Mouse (Mus musculus) hindbrain, embryonic 11.5 days (tissue): Measurements from ENCODE around the gene Cblb. TPM values are rescaled to one million over a fixed set of nuclear protein-coding genes. Genes with fewer than 3 reads are reported as not detected.

Experiments
- ATAC-seq: fragments of 200-750 bp; cut with Nextera tagmentation; 2 replicates; pipeline ENCODE4 v1.8.0; 2017; ENCODE audit warnings: mild to moderate bottlenecking, moderate TSS enrichment, moderate library complexity; ENCODE audit not compliant: low FRiP score
- DNase-seq: peaks from one replicate; pipeline ENCODE4 v3.0.0-alpha.2; 2015; ENCODE audit warnings: low spot score
- H3K27ac ChIP-seq: fragments of 300-500 bp; sonication (generic); 2 replicates; pipeline ENCODE4 v1.5.1; 2014; ENCODE audit warnings: mild to moderate bottlenecking, low read depth, low read length
- H3K27me3 ChIP-seq: fragments of 300-500 bp; sonication (generic); 2 replicates; pipeline ENCODE4 v1.6.1; 2014; ENCODE audit warnings: mild to moderate bottlenecking, low read length, moderate library complexity, mixed read lengths; ENCODE audit not compliant: control insufficient read depth, insufficient read depth
- H3K36me3 ChIP-seq: fragments of 300-500 bp; sonication (generic); 2 replicates; pipeline ENCODE4 v1.6.1; 2014; ENCODE audit warnings: mild to moderate bottlenecking, low read length, moderate library complexity, mixed read lengths; ENCODE audit not compliant: control insufficient read depth, insufficient read depth
- H3K4me1 ChIP-seq: fragments of 300-500 bp; sonication (generic); replicated peaks from 2 replicates; pipeline ENCODE4 v1.6.1; 2014; ENCODE audit warnings: low read length, mixed read lengths; ENCODE audit not compliant: control insufficient read depth, insufficient read depth
- H3K4me2 ChIP-seq: fragments of 300-500 bp; sonication (generic); replicated peaks from 2 replicates; pipeline ENCODE4 v1.6.1; 2014; ENCODE audit warnings: mild to moderate bottlenecking, low read depth, low read length
- H3K4me3 ChIP-seq: fragments of 300-500 bp; sonication (generic); 2 replicates; pipeline ENCODE4 v1.5.1; 2014; ENCODE audit warnings: low read depth, low read length
- H3K9ac ChIP-seq: fragments of 300-500 bp; sonication (generic); 2 replicates; pipeline ENCODE4 v1.6.1; 2014; ENCODE audit warnings: low read depth, low read length
- H3K9me3 ChIP-seq: fragments of 300-500 bp; sonication (generic); 2 replicates; pipeline ENCODE4 v1.6.1; 2016; ENCODE audit warnings: low read length; ENCODE audit not compliant: control insufficient read depth
- WGBS: fragments of 180-500 bp; shearing (Covaris S2); extraction: QIAGEN DNeasy Blood & Tissue Kit; methylation state at CpG from one replicate; pipeline ENCODE4 v1.1.7; 2014; 5-methylcytosine and 5-hydroxymethylcytosine counted together
- polyA plus RNA-seq: library from polyadenylated mRNA; unstranded; fragments of >200 nt; fragmentation: Nextera tagmentation; extraction: Ambion mirVana; gene quantifications from 2 replicates; pipeline ENCODE4 v1.2.1, GENCODE M21; 2014

The Cblb gene
- polyA plus RNA-seq, 1 experiment from 2014 or later, result 54.6 TPM

- Histone ChIP-seq H3K9me3 (no peaks in the 10 kb centered on the region), H3K9ac (no peak overlapping the region), H3K4me3 (no peak overlapping the region), H3K27ac (no peak overlapping the region), H3K4me1 (no peaks in the 10 kb centered on the region), H3K36me3 (no peaks in the 10 kb centered on the region), H3K27me3 (no peaks in the 10 kb centered on the region), H3K4me2 (no peak overlapping the region)
- DNase-seq (no peak), ATAC-seq (no peak)
- WGBS, result 85% methylated on average over 2 of the region's 2 CpGs
Measured at GRCm38 (mm10) chr16:52008471-52008870, 22.6 kb upstream of the Cblb start.

- H3K4me3 ChIP-seq, result no peak overlapping the region
- no peak for ATAC-seq
- 93% methylated on average over 6 of the region's 6 CpGs for WGBS
- no peak for DNase-seq
- no peaks in the 10 kb centered on the region for H3K36me3 ChIP-seq
- no peaks in the 10 kb centered on the region for H3K27me3 ChIP-seq
- no peaks in the 10 kb centered on the region for H3K9me3 ChIP-seq
- no peak overlapping the region for H3K9ac ChIP-seq
- H3K4me2 ChIP-seq, result no peak overlapping the region
- no peak overlapping the region for H3K27ac ChIP-seq
- H3K4me1 ChIP-seq, result no peaks in the 10 kb centered on the region
Measured at GRCm38 (mm10) chr16:52009421-52009820, 21.6 kb upstream of the Cblb start.

- no peaks in the 10 kb centered on the region for H3K36me3 ChIP-seq
- no peaks in the 10 kb centered on the region for H3K4me1 ChIP-seq
- no peak overlapping the region for H3K4me3 ChIP-seq
- H3K4me2 ChIP-seq, result no peak overlapping the region
- no peaks in the 10 kb centered on the region for H3K27me3 ChIP-seq
- H3K9ac ChIP-seq, result no peak overlapping the region
- no peaks in the 10 kb centered on the region for H3K9me3 ChIP-seq
- 89% methylated on average over 3 of the region's 3 CpGs for WGBS
- H3K27ac ChIP-seq, result no peak overlapping the region
- no peak for DNase-seq
- no peak for ATAC-seq
Measured at GRCm38 (mm10) chr16:52012984-52013383, 18.0 kb upstream of the Cblb start.

DNA sequence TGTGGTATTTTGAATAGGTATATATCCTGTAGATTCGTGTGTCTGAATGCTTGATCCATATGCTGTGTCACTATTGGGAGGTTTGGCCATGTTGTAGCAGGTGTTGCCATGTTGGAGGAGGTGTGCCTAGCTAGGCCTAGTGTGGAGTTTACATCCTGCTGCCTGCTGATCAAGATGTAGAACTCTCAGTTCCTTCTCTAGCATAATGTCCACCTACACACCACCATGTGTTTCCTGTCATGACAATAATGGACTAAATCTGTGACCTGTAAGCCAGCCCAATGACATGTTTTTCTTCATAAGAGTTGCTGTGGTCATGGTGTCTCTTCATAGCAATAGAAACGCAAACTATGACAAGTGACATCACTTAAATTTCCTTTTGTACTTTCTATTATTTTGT, 17.2 kb upstream of the Cblb start:
- Histone ChIP-seq H3K4me1 (no peaks in the 10 kb centered on the region), H3K27me3 (no peaks in the 10 kb centered on the region), H3K4me3 (no peak overlapping the region), H3K27ac (no peak overlapping the region), H3K9me3 (no peaks in the 10 kb centered on the region), H3K36me3 (no peaks in the 10 kb centered on the region), H3K9ac (no peak overlapping the region), H3K4me2 (no peak overlapping the region)
- no peak for ATAC-seq
- no peak for DNase-seq
- 76% methylated on average over 2 of the region's 2 CpGs for WGBS

- Histone ChIP-seq H3K27ac (no peak overlapping the region), H3K9me3 (no peaks in the 10 kb centered on the region), H3K4me1 (no peaks in the 10 kb centered on the region), H3K27me3 (no peaks in the 10 kb centered on the region), H3K9ac (no peak overlapping the region), H3K4me2 (no peak overlapping the region), H3K4me3 (no peak overlapping the region), H3K36me3 (no peaks in the 10 kb centered on the region)
- DNase-seq (no peak), ATAC-seq (no peak)
- 80% methylated on average over 5 of the region's 5 CpGs for WGBS
Measured at GRCm38 (mm10) chr16:52023417-52023816, 7.6 kb upstream of the Cblb start.

- no peaks in the 10 kb centered on the region for H3K27me3 ChIP-seq
Measured at GRCm38 (mm10) chr16:52027326-52027725, 3.7 kb upstream of the Cblb start.

GRCm38 (mm10) chr16:52029001-52029400, 2.0 kb upstream of the Cblb start:
- no peak overlapping the region for H3K4me3 ChIP-seq
- no peaks in the 10 kb centered on the region for H3K4me1 ChIP-seq
- H3K9me3 ChIP-seq, result no peaks in the 10 kb centered on the region
- H3K36me3 ChIP-seq, result no peaks in the 10 kb centered on the region
- WGBS, result 87% methylated on average over 3 of the region's 3 CpGs
- ATAC-seq (no peak), DNase-seq (no peak)
- H3K4me2 ChIP-seq, result no peak overlapping the region
- no peak overlapping the region for H3K9ac ChIP-seq
- no peaks in the 10 kb centered on the region for H3K27me3 ChIP-seq
- H3K27ac ChIP-seq, result no peak overlapping the region

More at GRCm38 (mm10) chr16:52027326-52027725, 3.7 kb upstream of the Cblb start:
- no peak overlapping the region for H3K27ac ChIP-seq
- ATAC-seq, result no peak
- no peak overlapping the region for H3K4me2 ChIP-seq
- DNase-seq, result no peak
- H3K4me3 ChIP-seq, result no peak overlapping the region
- no peaks in the 10 kb centered on the region for H3K36me3 ChIP-seq
- no peaks in the 10 kb centered on the region for H3K9me3 ChIP-seq
- 91% methylated on average over 4 of the region's 4 CpGs for WGBS
- no peaks in the 10 kb centered on the region for H3K4me1 ChIP-seq
- H3K9ac ChIP-seq, result no peak overlapping the region

- Histone ChIP-seq H3K36me3 (no peaks in the 10 kb centered on the region), H3K4me2 (peak overlapping the region; percentile 74), H3K27ac (peak overlapping the region; percentile 94), H3K4me3 (peak overlapping the region; percentile 97), H3K9ac (peak overlapping the region; percentile 96), H3K4me1 (no peaks in the 10 kb centered on the region), H3K27me3 (no peaks in the 10 kb centered on the region), H3K9me3 (no peaks in the 10 kb centered on the region)
- DNase-seq (peak; percentile 82), ATAC-seq (peak; percentile 81)
- 0% methylated on average over 35 of the region's 37 CpGs for WGBS
Measured at GRCm38 (mm10) chr16:52031712-52032251, 757 bp downstream of the Cblb start.

DNA sequence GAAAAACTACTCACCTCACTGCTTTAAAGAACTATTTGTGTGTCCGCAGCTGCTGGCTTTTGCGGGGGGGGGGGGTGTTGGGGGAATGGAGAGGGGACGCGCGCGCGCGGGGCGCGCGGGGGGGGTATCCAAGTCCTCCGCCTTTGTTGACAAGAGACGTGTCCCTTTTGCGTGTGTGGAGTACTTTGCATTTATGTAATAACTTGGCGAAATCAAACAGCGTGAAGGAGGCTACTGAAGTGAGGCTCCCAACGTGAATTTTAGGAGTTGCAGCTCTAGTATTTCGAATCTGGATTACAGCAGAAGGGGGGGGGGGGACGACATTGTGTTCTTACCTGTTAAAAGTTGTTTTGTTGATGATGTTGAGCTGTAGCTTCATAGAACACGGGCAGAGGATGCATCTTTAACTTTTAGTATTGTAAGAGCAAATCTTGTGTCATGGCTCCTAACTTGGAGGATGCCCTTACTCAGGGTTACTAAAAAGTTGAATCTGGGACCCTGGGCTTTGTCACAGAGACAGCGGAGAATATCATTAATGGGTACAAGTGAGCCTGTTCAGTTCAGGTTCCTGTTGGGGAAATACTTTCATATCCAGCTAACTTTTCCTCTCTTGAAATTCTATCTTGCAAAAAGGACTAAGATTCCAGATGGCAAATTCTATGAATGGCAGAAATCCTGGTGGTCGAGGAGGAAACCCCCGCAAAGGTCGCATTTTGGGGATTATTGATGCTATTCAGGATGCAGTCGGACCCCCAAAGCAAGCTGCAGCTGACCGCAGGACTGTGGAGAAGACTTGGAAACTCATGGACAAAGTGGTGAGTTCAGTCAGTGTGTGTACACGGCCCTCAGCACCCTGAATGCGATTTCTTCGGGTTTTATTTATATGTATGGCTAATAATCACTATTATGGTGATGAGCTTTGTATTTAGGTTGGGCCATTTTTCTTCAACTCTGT, 1.6 kb downstream of the Cblb start:
- 15% methylated on average over 28 of the region's 29 CpGs for WGBS
- Histone ChIP-seq H3K27ac (peak overlapping the region; percentile 94), H3K4me2 (peak overlapping the region; percentile 74), H3K9me3 (no peaks in the 10 kb centered on the region), H3K9ac (peak overlapping the region; percentile 96), H3K27me3 (no peaks in the 10 kb centered on the region), H3K4me1 (no peaks in the 10 kb centered on the region), H3K36me3 (no peaks in the 10 kb centered on the region), H3K4me3 (peak overlapping the region; percentile 97)
- no peak for ATAC-seq
- no peak for DNase-seq
